Mouse (Mus musculus) thymus, adult 2 months (tissue): Measurements from ENCODE around the gene Wnt2b. TPM values are rescaled to one million over a fixed set of nuclear protein-coding genes. Genes with fewer than 3 reads are reported as not detected.

ENCODE experiments used
- DNase-seq: peaks from one replicate; pipeline ENCODE4 v3.0.0; 2021
- H3K27ac ChIP-seq: fragments of 200-500 bp; 2 replicates; pipeline ENCODE4 v1.5.1; 2012; ENCODE audit warnings: low read length, control low read depth; ENCODE audit not compliant: control insufficient read depth, insufficient read depth
- H3K27me3 ChIP-seq: fragments of 200-500 bp; 2 replicates; pipeline ENCODE4 v1.6.1; 2012; ENCODE audit warnings: mild to moderate bottlenecking, low read length, moderate library complexity, mixed read lengths; ENCODE audit not compliant: control insufficient read depth, insufficient read depth
- H3K36me3 ChIP-seq: fragments of 200-500 bp; 2 replicates; pipeline ENCODE4 v1.6.1; 2012; ENCODE audit warnings: mild to moderate bottlenecking, low read length, moderate library complexity; ENCODE audit not compliant: control insufficient read depth, insufficient read depth
- H3K4me1 ChIP-seq: fragments of 200-500 bp; replicated peaks from 2 replicates; pipeline ENCODE4 v1.6.1; 2012; ENCODE audit warnings: low read length; ENCODE audit not compliant: control insufficient read depth, insufficient read depth
- H3K4me3 ChIP-seq: fragments of 200-500 bp; 2 replicates; pipeline ENCODE4 v1.5.1; 2012; ENCODE audit warnings: mild to moderate bottlenecking, low read length, control low read depth, moderate library complexity; ENCODE audit not compliant: control insufficient read depth, insufficient read depth
- CTCF ChIP-seq: fragments of 200-500 bp; IDR thresholded peaks from 2 replicates; pipeline ENCODE4 v1.5.1; 2012; ENCODE audit warnings: mild to moderate bottlenecking, control low read depth, low read length, moderate library complexity, borderline replicate concordance; ENCODE audit not compliant: control insufficient read depth, poor library complexity, insufficient read depth; ENCODE audit errors: extremely low read depth
- POLR2A ChIP-seq: fragments of 200-500 bp; IDR thresholded peaks from 2 replicates; pipeline ENCODE4 v1.6.1; 2012; ENCODE audit warnings: mild to moderate bottlenecking, low read length, control low read depth, moderate library complexity; ENCODE audit not compliant: control insufficient read depth, poor library complexity, insufficient read depth; ENCODE audit errors: extremely low read depth
- WGBS: fragments of 180-500 bp; shearing (Covaris S2); methylation state at CpG from one replicate; pipeline ENCODE4 v1.1.7; 2018; 5-methylcytosine and 5-hydroxymethylcytosine counted together
- polyA plus RNA-seq: library from polyadenylated mRNA; depleted of rRNA; stranded (reverse); fragments of >200 nt; gene quantifications from 2 replicates; pipeline ENCODE4 v1.2.3, GENCODE M21; 2012; rRNA removed

Wnt2b gene
- polyA plus RNA-seq, 1 experiment = 1.2 TPM

DNA sequence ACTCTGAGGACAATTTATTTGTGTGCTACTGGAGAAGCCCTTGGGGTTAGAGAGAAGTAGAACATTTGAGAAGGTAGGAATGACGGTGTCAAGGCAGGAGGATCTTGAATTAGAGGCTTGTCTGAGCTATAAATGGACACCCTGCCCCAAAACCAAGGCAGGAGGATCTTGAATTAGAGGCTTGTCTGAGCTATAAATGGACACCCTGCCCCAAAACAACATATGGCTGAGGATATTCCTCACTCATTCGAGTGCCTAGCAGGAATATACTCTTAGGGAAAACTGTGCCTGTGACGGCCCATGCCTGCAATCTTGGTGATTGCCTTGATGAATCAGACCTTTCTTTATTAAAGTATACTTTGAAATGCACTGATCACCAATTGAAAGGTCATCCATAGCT, 55.7 kb downstream of the Wnt2b start:
- Histone ChIP-seq H3K27me3 (no peaks in the 10 kb centered on the region), H3K4me3 (no peak overlapping the region), H3K4me1 (no peaks in the 10 kb centered on the region), H3K36me3 (peaks cover 5% of the 10 kb centered on the region; the same call in 1 of the 2 replicates), H3K27ac (no peak overlapping the region)
- DNase-seq = no peak
- 96% methylated on average over 3 of the region's 3 CpGs for WGBS
- TF ChIP-seq POLR2A (no peak), CTCF (no peak)

DNA sequence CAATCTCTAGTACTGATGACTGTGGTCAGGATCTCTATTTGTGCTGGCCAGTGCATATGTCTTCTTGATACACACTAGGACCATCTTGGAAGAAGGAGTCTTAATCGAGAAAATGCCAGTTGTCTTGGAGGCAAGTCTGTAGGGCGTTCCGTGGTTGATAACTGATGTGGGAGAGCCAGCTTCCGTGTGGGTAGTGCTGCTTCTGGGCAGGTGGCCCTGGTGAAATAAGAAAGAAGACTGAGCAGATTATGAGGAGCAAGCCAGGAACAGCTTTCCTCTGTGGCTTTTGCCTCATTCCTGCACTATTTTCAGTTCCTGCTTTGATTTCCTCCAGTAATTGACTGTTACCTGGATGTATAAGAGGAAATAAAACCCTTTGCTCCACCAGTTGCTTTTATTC, 56.3 kb downstream of the Wnt2b start:
- Histone ChIP-seq H3K4me1 (no peaks in the 10 kb centered on the region), H3K27ac (no peak overlapping the region), H3K27me3 (no peaks in the 10 kb centered on the region), H3K4me3 (no peak overlapping the region), H3K36me3 (peaks cover 5% of the 10 kb centered on the region; the same call in 1 of the 2 replicates)
- DNase-seq = no peak
- TF ChIP-seq CTCF (no peak), POLR2A (no peak)
- WGBS = 87% methylated on average over 4 of the region's 4 CpGs

DNA sequence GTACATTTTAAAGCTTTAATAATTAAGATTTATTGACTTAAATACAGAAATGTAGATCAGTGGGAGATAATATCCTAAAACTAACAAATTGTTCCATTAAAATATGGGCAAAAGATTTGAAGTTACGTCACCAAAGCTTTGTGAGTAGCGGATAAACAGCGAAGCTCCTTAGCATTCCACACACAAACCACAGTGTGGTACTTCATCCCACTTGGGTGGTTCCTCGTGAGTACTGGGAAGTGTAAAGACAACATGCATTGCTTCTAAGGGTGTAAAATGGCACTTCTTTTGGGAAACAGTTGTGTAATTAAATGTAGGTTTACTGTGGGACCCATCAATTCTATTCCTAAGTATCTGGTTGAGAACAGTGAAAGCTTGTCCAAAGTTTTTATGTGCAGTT, 60.6 kb downstream of the Wnt2b start:
- no peak overlapping the region for H3K4me3 ChIP-seq
- WGBS = 97% methylated on average over 4 of the region's 4 CpGs
- H3K36me3 ChIP-seq = peaks cover 6% of the 10 kb centered on the region
- H3K4me1 ChIP-seq = no peaks in the 10 kb centered on the region
- no peak for DNase-seq
- no peak overlapping the region for H3K27ac ChIP-seq
- no peaks in the 10 kb centered on the region for H3K27me3 ChIP-seq
- no peak for TF ChIP-seq POLR2A
- no peak for TF ChIP-seq CTCF

DNA sequence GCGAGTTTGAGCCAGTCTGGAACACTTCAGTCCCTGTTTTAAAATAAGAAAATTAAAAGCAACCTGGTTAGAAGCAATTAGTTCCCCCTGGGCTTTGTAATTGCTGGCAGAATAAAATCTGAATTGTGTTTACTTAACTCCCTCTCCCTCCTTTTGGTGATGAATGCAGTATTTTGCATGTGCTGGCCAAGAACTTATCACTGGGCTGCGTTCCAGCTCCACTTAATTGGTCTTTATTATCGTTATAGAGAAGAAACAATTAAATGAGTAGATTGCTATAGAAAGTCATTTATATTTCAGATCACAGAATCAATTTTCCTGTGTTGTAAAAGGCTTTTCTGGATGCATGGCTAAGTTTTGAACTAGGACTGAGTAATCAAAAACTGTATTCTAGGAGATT, 65.6 kb downstream of the Wnt2b start:
- WGBS = 98% methylated on average over 3 of the region's 3 CpGs
- no peak for DNase-seq
- Histone ChIP-seq H3K4me1 (no peaks in the 10 kb centered on the region), H3K27me3 (no peaks in the 10 kb centered on the region), H3K36me3 (peaks cover 16% of the 10 kb centered on the region), H3K27ac (no peak overlapping the region), H3K4me3 (no peak overlapping the region)
- TF ChIP-seq CTCF (no peak), POLR2A (no peak)

Other genes with a start within 250 kb of the Wnt2b start
- gene Ppm1j, start 180.9 kb downstream of the Wnt2b start, polyA plus RNA-seq = 4.6 and 7.4 TPM in 2 replicates
- gene Fam19a3, start 180.1 kb downstream of the Wnt2b start, polyA plus RNA-seq = 0.33 and 0.54 TPM in 2 replicates
- gene Rhoc, start 173.5 kb downstream of the Wnt2b start, polyA plus RNA-seq = 14.8 and 23.5 TPM in 2 replicates
- gene Mov10, start 143.4 kb downstream of the Wnt2b start, polyA plus RNA-seq = 23.9 and 29.8 TPM in 2 replicates
- gene St7l, start 97.9 kb downstream of the Wnt2b start, polyA plus RNA-seq = 13.2 and 13.6 TPM in 2 replicates
- 77.9 and 85.7 TPM in 2 replicates for gene Capza1, start 97.4 kb downstream of the Wnt2b start, polyA plus RNA-seq
- gene Cttnbp2nl, start 91.2 kb upstream of the Wnt2b start, polyA plus RNA-seq = 2.6 and 2.8 TPM in 2 replicates
- gene 4930564D02Rik, start 104.9 kb upstream of the Wnt2b start, polyA plus RNA-seq = not detected in 2 replicates